Mouse (Mus musculus) subcutaneous adipose tissue, adult 2 months (tissue): ENCODE results near the gene Epha2. TPM values are rescaled to one million over a fixed set of nuclear protein-coding genes. Genes with fewer than 3 reads are reported as not detected.

Experiments used
- polyA plus RNA-seq: library from polyadenylated mRNA; depleted of rRNA; stranded (reverse); fragments of >200 nt; gene quantifications from 2 replicates; pipeline ENCODE4 v1.2.3, GENCODE M21; 2012; ENCODE audit warnings: low replicate concordance; rRNA removed

The Epha2 gene
- 11.6 and 12.9 TPM in 2 replicates for polyA plus RNA-seq

GRCm38 (mm10) chr4:141301116-141301553, at the start of gene Epha2:
Epha2 (plus strand) TSS chr4:141301240.

GRCm38 (mm10) chr4:141367997-141368791, 67.2 kb downstream of the Epha2 start, which contains the start of gene Fam131c:
Fam131c (plus strand) TSS chr4:141368220.

Other genes starting within 250 kb of the Epha2 start
- 5.8 and 16.5 TPM in 2 replicates for gene Crocc, start 240.7 kb upstream of the Epha2 start, polyA plus RNA-seq
- 72.8 and 84.0 TPM in 2 replicates for gene Necap2, start 222.9 kb upstream of the Epha2 start, polyA plus RNA-seq
- not detected in 2 replicates for gene Spata21, start 212.9 kb upstream of the Epha2 start, polyA plus RNA-seq
- 39.8 and 60.3 TPM in 2 replicates for gene Szrd1, start 161.5 kb upstream of the Epha2 start, polyA plus RNA-seq
- 14.3 and 22.0 TPM in 2 replicates for gene Fbxo42, start 153.3 kb upstream of the Epha2 start, polyA plus RNA-seq
- 1.8 and 4.3 TPM in 2 replicates for gene Rsg1, start 87.3 kb upstream of the Epha2 start, polyA plus RNA-seq
- gene Arhgef19, start 61.7 kb upstream of the Epha2 start, polyA plus RNA-seq, result 1.2 and 13.0 TPM in 2 replicates
- 0.69 TPM in 1 of 2 replicates, not detected in the other for gene Fam131c, start 67.0 kb downstream of the Epha2 start, polyA plus RNA-seq
- 0.09 TPM in 1 of 2 replicates, not detected in the other for gene Clcnka, start 97.5 kb downstream of the Epha2 start, polyA plus RNA-seq
- gene Clcnkb, start 114.8 kb downstream of the Epha2 start, polyA plus RNA-seq, result 0.08 TPM in 1 of 2 replicates, not detected in the other
- 2.4 and 24.9 TPM in 2 replicates for gene Hspb7, start 119.5 kb downstream of the Epha2 start, polyA plus RNA-seq
- 0.13 and 3.3 TPM in 2 replicates for gene Srarp, start 134.9 kb downstream of the Epha2 start, polyA plus RNA-seq
- gene Zbtb17, start 143.4 kb downstream of the Epha2 start, polyA plus RNA-seq, result 21.7 and 37.9 TPM in 2 replicates
- 8.9 and 13.8 TPM in 2 replicates for gene Spen, start 237.4 kb downstream of the Epha2 start, polyA plus RNA-seq